Mouse (Mus musculus) embryonic fibroblast, embryonic 13.5 days (primary cell): ENCODE measurements around the gene Gm10642.

Experiments used
- CTCF ChIP-seq: IDR thresholded peaks from 2 replicates; pipeline ENCODE4 v1.5.1; 2011; ENCODE audit warnings: mild to moderate bottlenecking, control low read depth, low read length, moderate library complexity, borderline replicate concordance; ENCODE audit not compliant: insufficient read depth
- POLR2A ChIP-seq: IDR thresholded peaks from 2 replicates; pipeline ENCODE4 v1.6.1; 2011; ENCODE audit warnings: low read depth, mild to moderate bottlenecking, control low read depth, low read length, moderate library complexity

DNA sequence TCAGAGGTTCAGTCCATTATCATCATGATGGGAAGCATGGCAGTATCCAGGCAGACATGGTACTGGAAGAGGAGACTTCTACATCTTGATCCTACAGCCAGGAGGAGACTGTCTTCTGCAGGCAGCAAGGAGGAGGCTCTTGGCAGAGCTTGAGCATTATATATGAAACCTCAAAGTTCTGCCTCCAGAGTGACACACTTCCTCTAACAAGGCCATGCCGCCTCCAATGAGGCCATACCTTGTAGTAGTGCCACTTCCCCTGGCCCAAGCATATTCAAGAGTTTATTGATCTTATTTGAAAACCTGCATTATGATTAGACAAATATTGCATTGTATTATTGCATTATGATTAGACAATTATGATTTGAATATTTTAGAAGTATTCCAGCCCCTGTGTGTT is 50.4 kb downstream of the Gm10642 start:
- TF ChIP-seq POLR2A, result no peak
- no peak for TF ChIP-seq CTCF
